Mouse (Mus musculus): ENCODE data around the gene 6030452D12Rik. TPM values are rescaled to one million over a fixed set of nuclear protein-coding genes. Genes with fewer than 3 reads are reported as not detected.

6030452D12Rik gene
- not detected in 2 replicates for polyA plus RNA-seq (2015; fragmentation: Nextera tagmentation; extraction: Ambion mirVana)

DNA sequence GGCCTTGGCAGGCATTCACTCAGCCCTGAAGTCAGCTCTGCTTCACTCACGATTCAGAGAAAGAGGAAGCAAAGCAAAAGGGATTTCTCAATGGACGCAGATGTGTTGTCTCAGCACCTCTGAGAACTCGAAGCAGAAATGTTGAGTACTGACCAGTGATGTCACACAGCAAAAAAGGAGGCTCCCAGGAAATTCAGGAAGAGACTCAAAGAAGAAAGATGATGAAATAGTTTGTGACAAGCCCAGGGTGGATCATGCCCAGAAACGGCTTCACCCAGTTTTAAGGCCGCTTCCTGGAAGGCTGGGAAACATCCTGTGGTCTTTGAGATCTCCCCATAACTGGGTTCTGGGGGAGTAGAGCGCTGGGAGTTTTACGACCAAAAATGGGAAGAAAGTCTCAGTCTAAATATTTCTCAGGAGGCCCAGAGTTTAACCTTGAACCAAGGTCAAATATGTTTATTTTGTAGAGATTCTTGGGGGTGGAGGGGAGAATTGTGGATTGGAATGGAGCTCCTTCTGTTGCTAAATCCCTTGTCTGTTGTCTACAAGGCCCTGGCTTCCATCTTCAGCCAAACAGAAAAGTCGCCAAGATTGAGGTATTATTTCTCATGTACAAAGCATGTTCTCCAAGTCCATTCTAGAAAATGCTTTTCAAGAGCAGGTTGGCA is at the start of gene 6030452D12Rik:
6030452D12Rik (plus strand) TSS at position 505 of the 668 bp plus-strand sequence.
- no peak for ATAC-seq
- whole genome bisulfite sequencing, result 53% methylated on average over 8 of the region's 8 CpGs

GRCm38 (mm10) chr8:106451301-106452085 is 48.8 kb upstream of the 6030452D12Rik start:
- H3K4me3 ChIP-seq (ENCODE audit: low read depth, low read length), result no peak overlapping the region
- no peaks in the 10 kb centered on the region for H3K36me3 ChIP-seq (ENCODE audit: control insufficient read depth, insufficient read depth)
- TF ChIP-seq CTCF (IDR thresholded peaks at IDR 0.05; ENCODE audit: low read depth), result no peak
- H3K4me1 ChIP-seq (replicated peaks; ENCODE audit: control insufficient read depth, insufficient read depth, low read length), result no peaks in the 10 kb centered on the region
- H3K9me3 ChIP-seq (ENCODE audit: control insufficient read depth), result 0 out of 2 replicates have a peak, but pooled peaks cover 7% of the 10 kb centered on the region
- no peak overlapping the region for H3K4me2 ChIP-seq (replicated peaks; ENCODE audit: low read depth)
- WGBS, result 57% methylated on average over 6 of the region's 6 CpGs
- H3K9ac ChIP-seq (ENCODE audit: low read depth, low read length), result no peak overlapping the region
- no peaks in the 10 kb centered on the region for H3K27me3 ChIP-seq (replicated peaks; ENCODE audit: control insufficient read depth, insufficient read depth, low read length)
- ATAC-seq, result no peak
- H3K27ac ChIP-seq (ENCODE audit: low read depth, low read length), result no peak overlapping the region

More for the DNA sequence above, at the start of gene 6030452D12Rik:
- no peaks in the 10 kb centered on the region for H3K9me3 ChIP-seq (ENCODE audit: control insufficient read depth)
- H3K4me1 ChIP-seq (replicated peaks; ENCODE audit: control insufficient read depth, insufficient read depth, low read length), result no peaks in the 10 kb centered on the region
- H3K4me2 ChIP-seq (replicated peaks; ENCODE audit: low read depth), result no peak within 1 kb of the TSS
- H3K27ac ChIP-seq (ENCODE audit: low read depth, low read length), result 0 out of 2 replicates have a peak within 1 kb of the TSS, but pooled peaks have one; percentile 11
- no peak for TF ChIP-seq CTCF (IDR thresholded peaks at IDR 0.05; ENCODE audit: low read depth)
- no peaks in the 10 kb centered on the region for H3K27me3 ChIP-seq (replicated peaks; ENCODE audit: control insufficient read depth, insufficient read depth, low read length)
- H3K9ac ChIP-seq (ENCODE audit: low read depth, low read length), result no peak within 1 kb of the TSS
- H3K4me3 ChIP-seq (ENCODE audit: low read depth, low read length), result no peak within 1 kb of the TSS
- no peaks in the 10 kb centered on the region for H3K36me3 ChIP-seq (ENCODE audit: control insufficient read depth, insufficient read depth)

- no peak for ATAC-seq
- H3K4me3 ChIP-seq (ENCODE audit: low read depth, low read length), result no peak overlapping the region
Measured at GRCm38 (mm10) chr8:106452701-106453481, 47.4 kb upstream of the 6030452D12Rik start.

DNA sequence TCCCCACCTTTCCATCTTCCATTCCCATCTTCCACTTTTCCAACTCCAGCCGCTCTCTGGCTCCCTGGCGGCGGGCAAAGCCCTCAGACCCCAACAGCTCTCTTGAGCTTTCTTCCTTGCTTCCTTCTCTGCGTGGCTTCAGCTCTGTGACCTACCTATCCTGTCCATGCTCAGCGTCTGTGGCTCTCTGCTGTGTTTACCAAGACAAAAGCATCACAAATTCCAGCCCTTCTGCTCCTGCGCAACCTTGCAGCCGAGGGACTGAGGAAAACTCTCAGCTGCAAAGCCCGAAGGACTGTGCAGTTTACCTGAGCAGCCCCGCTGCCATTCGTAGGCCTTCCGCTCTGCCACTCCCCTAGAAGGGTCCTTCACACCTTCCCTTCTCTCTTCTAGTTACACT is 46.3 kb upstream of the 6030452D12Rik start:
- no peak for ATAC-seq

More at GRCm38 (mm10) chr8:106452701-106453481, 47.4 kb upstream of the 6030452D12Rik start:
- no peak overlapping the region for H3K4me2 ChIP-seq (replicated peaks; ENCODE audit: low read depth)
- no peaks in the 10 kb centered on the region for H3K27me3 ChIP-seq (replicated peaks; ENCODE audit: control insufficient read depth, insufficient read depth, low read length)
- H3K27ac ChIP-seq (ENCODE audit: low read depth, low read length), result no peak overlapping the region
- no peak for TF ChIP-seq CTCF (IDR thresholded peaks at IDR 0.05; ENCODE audit: low read depth)
- no peaks in the 10 kb centered on the region for H3K4me1 ChIP-seq (replicated peaks; ENCODE audit: control insufficient read depth, insufficient read depth, low read length)
- WGBS, result 64% methylated on average over 12 of the region's 12 CpGs
- H3K9me3 ChIP-seq (ENCODE audit: control insufficient read depth), result no peaks in the 10 kb centered on the region
- H3K9ac ChIP-seq (ENCODE audit: low read depth, low read length), result no peak overlapping the region
- H3K36me3 ChIP-seq (ENCODE audit: control insufficient read depth, insufficient read depth), result no peaks in the 10 kb centered on the region

DNA sequence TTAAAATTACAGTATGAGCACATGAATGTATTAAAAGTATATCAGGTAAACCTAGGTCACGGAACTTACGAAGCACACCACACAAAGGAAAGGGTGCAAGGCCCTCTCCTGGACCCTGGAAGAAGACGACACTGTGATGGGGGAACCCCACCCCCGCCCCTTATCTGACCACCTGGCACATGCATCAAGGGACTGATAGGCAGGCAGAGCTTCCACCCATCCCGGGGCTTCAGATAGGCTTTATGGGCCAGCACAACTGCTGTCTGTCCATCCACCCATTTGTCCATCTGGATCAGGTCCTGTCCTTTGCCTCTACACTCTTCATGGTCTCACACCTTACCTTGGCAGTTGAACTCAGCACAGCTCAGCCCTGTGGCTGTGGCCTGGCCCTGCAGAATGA is 38.2 kb upstream of the 6030452D12Rik start:
- Histone ChIP-seq H3K9ac (ENCODE audit: low read depth, low read length) (no peak overlapping the region), H3K4me1 (replicated peaks; ENCODE audit: control insufficient read depth, insufficient read depth, low read length) (no peaks in the 10 kb centered on the region), H3K36me3 (ENCODE audit: control insufficient read depth, insufficient read depth) (no peaks in the 10 kb centered on the region), H3K4me3 (ENCODE audit: low read depth, low read length) (no peak overlapping the region), H3K9me3 (ENCODE audit: control insufficient read depth) (no peaks in the 10 kb centered on the region), H3K27me3 (replicated peaks; ENCODE audit: control insufficient read depth, insufficient read depth, low read length) (no peaks in the 10 kb centered on the region), H3K4me2 (replicated peaks; ENCODE audit: low read depth) (no peak overlapping the region), H3K27ac (ENCODE audit: low read depth, low read length) (no peak overlapping the region)
- ATAC-seq, result no peak
- 61% methylated on average over 5 of the region's 5 CpGs for WGBS
- no peak for TF ChIP-seq CTCF (IDR thresholded peaks at IDR 0.05; ENCODE audit: low read depth)

More for the DNA sequence above, 46.3 kb upstream of the 6030452D12Rik start:
- no peaks in the 10 kb centered on the region for H3K9me3 ChIP-seq (ENCODE audit: control insufficient read depth)
- H3K4me3 ChIP-seq (ENCODE audit: low read depth, low read length), result no peak overlapping the region
- TF ChIP-seq CTCF (IDR thresholded peaks at IDR 0.05; ENCODE audit: low read depth), result no peak
- no peaks in the 10 kb centered on the region for H3K4me1 ChIP-seq (replicated peaks; ENCODE audit: control insufficient read depth, insufficient read depth, low read length)
- 58% methylated on average over 11 of the region's 11 CpGs for WGBS
- no peak overlapping the region for H3K4me2 ChIP-seq (replicated peaks; ENCODE audit: low read depth)
- H3K36me3 ChIP-seq (ENCODE audit: control insufficient read depth, insufficient read depth), result no peaks in the 10 kb centered on the region
- H3K27ac ChIP-seq (ENCODE audit: low read depth, low read length), result no peak overlapping the region
- no peak overlapping the region for H3K9ac ChIP-seq (ENCODE audit: low read depth, low read length)
- H3K27me3 ChIP-seq (replicated peaks; ENCODE audit: control insufficient read depth, insufficient read depth, low read length), result no peaks in the 10 kb centered on the region

DNA sequence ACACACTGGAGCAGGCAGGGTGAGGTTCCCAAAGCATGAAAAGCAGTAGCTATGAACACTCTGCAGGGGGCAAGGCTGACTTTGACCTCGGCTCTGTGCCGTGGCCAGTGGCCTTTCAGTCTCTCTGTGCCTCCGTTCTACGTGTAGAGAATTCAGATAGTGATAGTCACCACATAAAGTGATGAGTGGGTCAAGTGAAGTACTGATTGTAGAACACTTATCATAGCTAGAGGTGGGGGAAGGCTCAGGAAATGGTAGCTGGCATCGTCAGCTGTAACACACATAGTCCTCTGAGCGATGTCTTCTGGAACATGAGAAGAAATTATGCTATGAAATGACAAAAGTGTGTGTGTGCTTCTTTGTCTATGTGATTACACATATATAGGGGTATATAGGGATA is 36.5 kb upstream of the 6030452D12Rik start:
- Histone ChIP-seq H3K9me3 (ENCODE audit: control insufficient read depth) (no peaks in the 10 kb centered on the region), H3K4me2 (replicated peaks; ENCODE audit: low read depth) (no peak overlapping the region), H3K36me3 (ENCODE audit: control insufficient read depth, insufficient read depth) (no peaks in the 10 kb centered on the region), H3K27ac (ENCODE audit: low read depth, low read length) (no peak overlapping the region), H3K9ac (ENCODE audit: low read depth, low read length) (no peak overlapping the region), H3K4me3 (ENCODE audit: low read depth, low read length) (no peak overlapping the region), H3K27me3 (replicated peaks; ENCODE audit: control insufficient read depth, insufficient read depth, low read length) (no peaks in the 10 kb centered on the region), H3K4me1 (replicated peaks; ENCODE audit: control insufficient read depth, insufficient read depth, low read length) (no peaks in the 10 kb centered on the region)
- ATAC-seq, result no peak
- no peak for TF ChIP-seq CTCF (IDR thresholded peaks at IDR 0.05; ENCODE audit: low read depth)
- 84% methylated on average over 6 of the region's 6 CpGs for WGBS
